Mouse (Mus musculus) midbrain, embryonic 10.5 days (tissue): Measurements from ENCODE around the gene Fam207a. TPM values are rescaled to one million over a fixed set of nuclear protein-coding genes. Genes with fewer than 3 reads are reported as not detected.

Experiments
- DNase-seq: peaks from one replicate; pipeline ENCODE4 v3.0.0-alpha.2; 2017; ENCODE audit warnings: low spot score
- H3K27ac ChIP-seq: fragments of 300-500 bp; sonication (generic); replicated peaks from 2 replicates; pipeline ENCODE4 v1.5.1; 2016; ENCODE audit warnings: mild to moderate bottlenecking
- H3K27me3 ChIP-seq: fragments of 300-500 bp; sonication (generic); 2 replicates; pipeline ENCODE4 v1.6.1; 2016; ENCODE audit warnings: low read depth, mild to moderate bottlenecking; ENCODE audit not compliant: poor library complexity, severe bottlenecking
- H3K36me3 ChIP-seq: fragments of 300-500 bp; sonication (generic); 2 replicates; pipeline ENCODE4 v1.6.1; 2016; ENCODE audit warnings: mild to moderate bottlenecking, moderate library complexity
- H3K4me1 ChIP-seq: fragments of 300-500 bp; sonication (generic); 2 replicates; pipeline ENCODE4 v1.6.1; 2016
- H3K4me3 ChIP-seq: fragments of 300-500 bp; sonication (generic); 2 replicates; pipeline ENCODE4 v1.5.1; 2016; ENCODE audit warnings: mild to moderate bottlenecking, moderate library complexity
- H3K9me3 ChIP-seq: fragments of 300-500 bp; sonication (generic); replicated peaks from 2 replicates; pipeline ENCODE4 v1.6.1; 2016; ENCODE audit warnings: mild to moderate bottlenecking
- WGBS: fragments of 180-500 bp; shearing (Covaris S2); methylation state at CpG from one replicate; pipeline ENCODE4 v1.1.7; 2016; 5-methylcytosine and 5-hydroxymethylcytosine counted together
- polyA plus RNA-seq: library from polyadenylated mRNA; unstranded; fragments of >200 nt; fragmentation: Nextera tagmentation; extraction: Ambion mirVana; gene quantifications from 2 replicates; pipeline ENCODE4 v1.2.1, GENCODE M21; 2016

Fam207a gene
- polyA plus RNA-seq, 1 experiment from 2014 or later: 45.2 TPM

DNA sequence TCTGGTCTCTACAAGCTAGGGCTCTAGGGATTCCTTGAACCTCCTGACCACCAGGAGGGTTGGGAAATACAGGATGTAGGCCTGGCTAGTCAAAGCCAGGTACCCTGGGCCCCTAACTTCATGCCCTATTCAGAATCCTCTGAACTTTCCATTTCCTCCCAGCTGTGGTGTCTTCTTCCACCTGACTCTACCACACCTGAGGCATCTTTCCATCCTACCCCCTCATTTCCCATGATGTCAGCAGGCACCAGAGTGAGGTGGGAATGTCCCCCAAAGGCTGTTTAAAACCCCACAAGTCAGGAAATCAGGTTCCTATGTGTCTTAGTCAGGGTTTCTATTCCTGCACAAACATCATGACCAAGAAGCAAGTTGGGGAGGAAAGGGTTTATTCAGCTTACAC lies 33.8 kb downstream of the Fam207a start:
- Histone ChIP-seq H3K36me3 (peaks cover 15% of the 10 kb centered on the region), H3K4me3 (no peak overlapping the region), H3K27me3 (no peaks in the 10 kb centered on the region), H3K4me1 (no peaks in the 10 kb centered on the region), H3K9me3 (no peaks in the 10 kb centered on the region), H3K27ac (no peak overlapping the region)
- no peak for DNase-seq

DNA sequence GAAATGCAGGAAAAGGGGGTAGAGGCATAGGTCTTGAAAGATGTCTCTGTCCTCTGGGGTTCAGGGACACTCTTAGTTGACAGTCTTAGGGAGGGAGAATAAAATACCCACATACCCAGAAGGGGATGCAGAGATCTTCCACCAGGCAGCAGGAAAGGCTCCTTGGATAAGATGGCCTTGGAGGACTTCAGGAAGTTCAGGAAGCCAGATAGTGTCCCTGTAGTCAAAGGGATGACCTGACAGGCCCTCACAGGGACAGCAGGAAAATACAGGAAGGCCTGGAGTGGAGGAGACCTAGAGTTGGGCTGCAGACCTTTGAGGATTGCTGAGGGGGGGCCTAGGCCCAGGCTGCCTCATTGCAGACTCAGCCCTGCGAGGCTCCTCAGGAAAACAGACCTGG lies 35.6 kb downstream of the Fam207a start:
- no peaks in the 10 kb centered on the region for H3K36me3 ChIP-seq
- H3K27me3 ChIP-seq: no peaks in the 10 kb centered on the region
- WGBS: 95% methylated on average over 1 of the region's 1 CpGs
- no peaks in the 10 kb centered on the region for H3K9me3 ChIP-seq
- no peak overlapping the region for H3K4me3 ChIP-seq
- no peaks in the 10 kb centered on the region for H3K4me1 ChIP-seq
- no peak for DNase-seq
- H3K27ac ChIP-seq: no peak overlapping the region

DNA sequence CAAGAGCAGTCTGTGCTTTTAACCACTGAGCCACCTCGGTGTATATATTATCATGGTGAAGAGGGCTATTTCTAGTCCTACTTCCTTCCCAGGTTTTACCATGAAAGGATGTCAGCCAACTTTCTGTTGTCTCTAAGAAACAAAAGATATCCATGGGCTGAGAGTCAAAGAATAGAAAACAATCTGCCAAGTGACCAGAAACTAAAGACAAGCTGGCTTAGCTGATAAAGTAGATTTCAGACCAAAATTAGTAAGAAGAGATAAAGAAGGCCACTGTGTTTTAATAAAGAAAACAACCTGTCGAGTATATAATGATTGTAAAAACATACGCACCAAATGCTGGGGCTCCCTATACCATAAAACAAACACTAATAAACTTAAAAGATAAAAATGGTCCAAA lies 38.7 kb downstream of the Fam207a start:
- H3K27ac ChIP-seq: no peak overlapping the region
- H3K4me1 ChIP-seq: no peaks in the 10 kb centered on the region
- no peak for DNase-seq
- 89% methylated on average over 3 of the region's 3 CpGs for WGBS
- no peaks in the 10 kb centered on the region for H3K36me3 ChIP-seq
- no peaks in the 10 kb centered on the region for H3K9me3 ChIP-seq
- no peak overlapping the region for H3K4me3 ChIP-seq
- no peaks in the 10 kb centered on the region for H3K27me3 ChIP-seq

DNA sequence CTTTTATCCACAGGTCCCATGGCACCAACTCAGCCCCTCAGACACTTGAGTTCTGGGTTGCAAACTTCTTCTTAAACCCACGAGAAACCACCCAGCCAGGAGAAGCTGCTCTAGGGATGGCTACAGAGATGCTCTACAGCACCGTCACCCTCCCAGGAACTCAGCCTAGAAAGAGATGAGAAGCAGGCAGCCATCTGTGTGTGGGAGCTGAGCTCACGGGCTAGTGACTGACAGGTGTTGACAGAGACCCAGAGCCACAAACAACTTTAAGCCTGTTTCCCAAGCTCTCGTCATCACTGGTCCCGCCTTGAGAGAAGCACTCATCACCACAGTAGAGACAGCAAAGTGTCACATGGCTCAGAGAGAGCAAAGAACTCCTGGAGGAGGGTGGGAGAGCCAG lies 43.4 kb downstream of the Fam207a start:
- WGBS: 79% methylated on average over 5 of the region's 5 CpGs
- Histone ChIP-seq H3K4me3 (no peak overlapping the region), H3K27me3 (no peaks in the 10 kb centered on the region), H3K27ac (no peak overlapping the region), H3K9me3 (no peaks in the 10 kb centered on the region), H3K36me3 (no peaks in the 10 kb centered on the region), H3K4me1 (no peaks in the 10 kb centered on the region)
- DNase-seq: no peak

DNA sequence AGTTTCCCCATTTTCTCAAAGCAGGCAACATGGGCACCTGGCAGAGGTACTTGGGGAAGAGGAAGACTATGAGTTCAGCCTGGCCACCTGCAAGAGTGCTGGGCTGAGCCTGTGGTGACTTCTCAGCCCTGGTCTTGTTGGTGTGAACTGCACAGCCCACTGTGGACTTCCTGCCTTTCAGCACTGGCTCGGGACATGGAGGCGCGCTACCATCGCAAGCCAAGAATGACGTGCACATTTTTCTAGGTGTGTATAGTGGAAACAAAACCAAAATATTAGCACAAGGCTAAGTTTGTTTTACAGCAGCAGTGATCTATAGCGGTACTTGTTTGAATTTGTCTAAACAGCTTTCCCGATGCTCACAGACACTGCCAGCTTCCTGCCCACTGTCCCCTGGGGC lies 44.1 kb downstream of the Fam207a start:
- Histone ChIP-seq H3K36me3 (no peaks in the 10 kb centered on the region), H3K4me1 (no peaks in the 10 kb centered on the region), H3K27ac (no peak overlapping the region), H3K9me3 (no peaks in the 10 kb centered on the region), H3K4me3 (no peak overlapping the region), H3K27me3 (no peaks in the 10 kb centered on the region)
- 93% methylated on average over 7 of the region's 7 CpGs for WGBS
- DNase-seq: no peak

DNA sequence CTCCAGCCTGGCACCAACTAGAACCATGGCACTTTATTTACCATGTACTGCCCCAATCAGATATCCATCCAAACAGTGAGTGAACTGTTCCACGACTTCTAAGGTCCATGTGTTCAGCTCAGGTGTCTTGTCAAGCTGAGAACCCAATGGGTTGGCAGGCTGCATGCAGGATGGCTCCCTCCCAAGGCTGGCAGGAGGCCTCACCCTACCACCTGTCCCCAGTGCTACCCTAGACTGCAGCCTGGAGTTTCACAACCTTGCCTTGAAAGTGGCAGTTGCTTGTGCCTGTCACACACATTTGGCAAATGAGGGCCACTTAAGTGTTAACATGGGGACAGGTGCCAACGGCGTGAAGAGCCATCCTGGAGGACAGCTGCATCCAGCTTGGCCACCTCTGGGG lies 44.8 kb downstream of the Fam207a start:
- no peaks in the 10 kb centered on the region for H3K4me1 ChIP-seq
- H3K27me3 ChIP-seq: no peaks in the 10 kb centered on the region
- 85% methylated on average over 3 of the region's 3 CpGs for WGBS
- no peaks in the 10 kb centered on the region for H3K9me3 ChIP-seq
- no peak overlapping the region for H3K4me3 ChIP-seq
- H3K27ac ChIP-seq: no peak overlapping the region
- no peak for DNase-seq
- no peaks in the 10 kb centered on the region for H3K36me3 ChIP-seq

DNA sequence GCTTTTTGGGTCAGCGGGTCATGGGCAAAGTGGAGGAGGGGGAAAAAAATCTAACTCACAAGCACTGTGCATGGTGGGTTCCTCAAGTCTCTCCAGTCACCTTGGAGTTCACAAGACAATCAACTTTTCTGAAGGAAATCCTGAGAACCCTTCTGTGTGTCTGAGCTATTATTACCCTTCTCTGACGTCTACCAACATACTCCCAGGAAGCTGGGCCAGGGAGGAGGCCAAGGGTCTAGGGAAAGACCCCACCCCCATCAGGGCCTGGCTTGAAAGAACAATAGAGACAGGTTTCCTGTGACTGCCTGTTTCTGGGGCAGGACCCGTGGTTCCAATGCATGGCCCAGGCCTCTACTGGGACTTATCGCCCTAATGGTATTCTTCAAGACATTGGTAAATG lies 46.9 kb downstream of the Fam207a start:
- Histone ChIP-seq H3K4me1 (peaks cover 2% of the 10 kb centered on the region; the same call in 1 of the 2 replicates), H3K36me3 (no peaks in the 10 kb centered on the region), H3K27me3 (no peaks in the 10 kb centered on the region), H3K4me3 (no peak overlapping the region), H3K9me3 (no peaks in the 10 kb centered on the region), H3K27ac (no peak overlapping the region)
- DNase-seq: no peak
- WGBS: 79% methylated on average over 4 of the region's 4 CpGs

DNA sequence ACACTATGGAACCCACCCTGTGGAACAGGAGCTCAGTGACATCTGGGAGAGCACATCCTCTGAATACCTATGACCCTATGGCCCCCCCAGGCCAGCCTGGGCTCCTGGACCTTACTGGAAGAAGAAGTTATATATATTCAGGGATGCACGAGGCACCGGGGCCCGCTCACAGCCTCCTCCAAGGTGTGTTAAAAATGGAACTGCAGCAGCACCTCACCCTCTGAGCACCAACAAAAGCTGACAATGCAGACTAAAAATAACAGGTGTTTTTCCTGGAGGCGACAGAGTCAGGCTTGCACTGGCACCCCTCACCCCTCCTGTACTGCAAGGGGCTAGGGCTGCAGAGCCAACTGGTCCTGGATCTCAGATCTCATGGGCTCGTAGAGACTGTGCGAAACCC lies 48.2 kb downstream of the Fam207a start:
- Histone ChIP-seq H3K27ac (no peak overlapping the region), H3K9me3 (no peaks in the 10 kb centered on the region), H3K36me3 (no peaks in the 10 kb centered on the region), H3K27me3 (no peaks in the 10 kb centered on the region), H3K4me1 (peaks cover 2% of the 10 kb centered on the region; the same call in 1 of the 2 replicates), H3K4me3 (no peak overlapping the region)
- no peak for DNase-seq
- 92% methylated on average over 6 of the region's 6 CpGs for WGBS

DNA sequence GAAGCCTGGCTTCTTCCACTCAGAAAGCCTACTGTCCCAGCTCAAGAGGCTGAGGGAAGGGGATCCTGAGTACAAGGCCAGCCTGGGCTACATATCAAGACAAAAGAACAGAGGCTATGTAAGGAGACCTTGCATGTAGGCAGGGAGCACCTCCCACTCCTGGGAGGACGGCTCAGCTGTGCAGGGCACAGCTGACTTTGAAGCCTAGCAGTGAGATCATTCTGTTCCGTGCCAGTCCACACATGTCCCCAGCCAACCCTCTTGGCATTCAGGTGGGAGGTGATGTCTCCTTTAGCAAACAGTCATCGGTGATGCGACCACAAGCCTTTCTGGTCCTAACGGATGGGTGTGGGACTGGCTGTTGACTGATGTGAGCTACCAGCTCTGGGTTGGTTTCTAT lies 49.7 kb downstream of the Fam207a start:
- Histone ChIP-seq H3K27me3 (no peaks in the 10 kb centered on the region), H3K4me1 (peaks cover 2% of the 10 kb centered on the region; the same call in 1 of the 2 replicates), H3K4me3 (no peak overlapping the region), H3K9me3 (no peaks in the 10 kb centered on the region), H3K27ac (no peak overlapping the region), H3K36me3 (no peaks in the 10 kb centered on the region)
- DNase-seq: no peak
- WGBS: 86% methylated on average over 5 of the region's 5 CpGs

DNA sequence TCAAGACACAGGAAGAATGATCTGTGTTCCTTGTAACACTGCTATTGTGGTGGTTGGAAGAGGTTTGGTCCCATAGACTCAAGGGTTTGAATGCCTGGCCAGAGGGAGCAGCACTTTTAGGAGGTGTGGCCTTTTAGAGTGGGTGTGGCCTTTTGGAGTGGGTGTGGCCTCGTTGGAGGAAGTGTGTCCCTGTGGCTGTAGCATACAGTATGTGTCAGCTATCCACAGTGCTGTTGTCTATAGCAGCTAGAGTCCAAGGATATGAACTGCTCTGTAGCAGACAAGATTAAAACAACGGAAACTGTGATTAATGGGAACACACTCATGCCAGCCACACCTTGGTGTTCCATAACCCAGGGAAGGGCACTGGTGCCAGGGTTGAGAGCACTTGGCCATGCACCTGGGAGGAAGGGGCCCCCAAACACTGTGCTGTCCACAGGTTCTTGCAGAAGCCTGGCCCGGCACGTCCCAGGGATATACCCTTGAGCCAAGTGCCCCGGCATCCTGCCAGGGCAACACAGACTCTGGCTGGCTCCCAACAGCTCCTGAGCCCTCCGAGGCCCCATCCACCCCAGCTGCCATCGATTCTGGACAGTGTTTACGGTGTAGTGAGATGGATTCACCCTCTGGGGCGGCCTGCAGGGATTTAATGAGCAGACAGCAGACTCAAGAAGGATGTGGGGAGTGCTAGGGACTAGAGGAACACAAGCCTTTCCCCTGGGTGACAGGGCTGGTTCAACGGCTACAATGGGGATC lies 51.2 kb downstream of the Fam207a start:
- WGBS: 85% methylated on average over 10 of the region's 10 CpGs
- Histone ChIP-seq H3K27ac (0 out of 2 replicates have a peak overlapping the region, but pooled peaks have one; percentile 23), H3K4me1 (peaks cover 2% of the 10 kb centered on the region; the same call in 1 of the 2 replicates), H3K27me3 (no peaks in the 10 kb centered on the region), H3K36me3 (no peaks in the 10 kb centered on the region), H3K9me3 (no peaks in the 10 kb centered on the region), H3K4me3 (no peak overlapping the region)
- DNase-seq: no peak

DNA sequence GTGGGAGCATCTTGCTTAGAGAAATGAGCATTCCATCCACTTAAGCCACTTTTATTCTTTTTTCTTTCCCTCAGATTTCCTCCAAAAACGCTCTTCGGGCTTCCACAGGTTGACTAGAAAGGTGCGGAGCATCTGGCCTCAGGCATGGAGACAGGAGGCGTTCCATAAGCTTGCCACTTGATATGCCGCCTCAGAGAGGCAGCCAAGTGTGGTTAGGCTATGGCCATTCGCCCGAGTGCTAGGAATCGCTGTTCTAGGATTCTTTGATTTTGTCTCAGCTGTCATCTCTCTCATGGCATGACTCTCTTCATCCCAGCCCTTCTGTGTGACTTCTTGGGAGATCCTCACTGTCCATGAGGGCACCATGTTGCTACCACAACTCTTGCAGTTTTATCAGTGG lies 54.4 kb downstream of the Fam207a start:
- no peak for DNase-seq
- Histone ChIP-seq H3K4me3 (no peak overlapping the region), H3K4me1 (peaks cover 3% of the 10 kb centered on the region), H3K27me3 (no peaks in the 10 kb centered on the region), H3K36me3 (no peaks in the 10 kb centered on the region), H3K9me3 (no peaks in the 10 kb centered on the region), H3K27ac (no peak overlapping the region)
- WGBS: 93% methylated on average over 8 of the region's 8 CpGs

DNA sequence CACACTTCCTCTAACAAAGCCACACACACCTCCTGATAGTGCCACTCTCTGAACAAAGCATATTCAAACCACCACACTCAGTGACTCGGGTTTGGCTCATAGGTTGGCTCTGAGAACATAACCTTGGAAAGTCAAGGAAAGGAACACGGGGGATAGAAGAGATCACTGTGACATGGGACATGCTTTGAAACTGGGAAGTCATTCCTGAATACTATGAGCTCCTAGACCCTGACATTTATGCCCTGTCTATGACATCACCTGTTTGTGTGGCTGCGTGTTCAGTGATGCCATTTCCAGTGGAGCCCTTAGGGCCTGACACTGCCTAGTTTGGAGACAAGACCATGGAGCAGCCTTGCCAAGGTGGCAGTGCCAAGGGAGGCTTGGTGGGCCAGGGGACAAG lies 57.9 kb downstream of the Fam207a start:
- no peak for DNase-seq
- Histone ChIP-seq H3K4me3 (no peak overlapping the region), H3K27ac (no peak overlapping the region), H3K27me3 (no peaks in the 10 kb centered on the region), H3K4me1 (peaks cover 4% of the 10 kb centered on the region; the same call in 1 of the 2 replicates), H3K36me3 (no peaks in the 10 kb centered on the region), H3K9me3 (no peaks in the 10 kb centered on the region)
- WGBS: 89% methylated on average over 3 of the region's 3 CpGs

DNA sequence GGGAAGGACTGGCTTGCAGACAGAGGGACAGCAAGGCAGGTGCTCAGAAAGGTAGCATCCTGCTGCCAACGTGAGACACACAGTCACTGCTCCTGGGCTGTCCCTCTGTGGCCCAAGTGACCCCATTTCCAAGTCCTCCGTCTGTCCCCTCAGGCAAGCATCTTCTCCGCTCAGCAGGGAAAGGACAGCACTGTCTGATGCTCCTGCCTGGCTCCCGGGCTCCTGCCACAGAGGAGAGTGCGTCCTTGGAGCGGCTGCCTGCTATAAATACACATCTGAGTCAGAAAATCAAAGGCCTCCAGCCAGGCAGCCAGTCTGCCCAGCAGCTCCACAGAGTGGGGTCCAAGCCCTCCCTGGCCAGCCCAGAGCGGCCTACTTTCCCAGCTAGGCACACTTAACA lies 59.1 kb downstream of the Fam207a start:
- Histone ChIP-seq H3K4me3 (no peak overlapping the region), H3K36me3 (no peaks in the 10 kb centered on the region), H3K27me3 (no peaks in the 10 kb centered on the region), H3K9me3 (no peaks in the 10 kb centered on the region), H3K4me1 (peaks cover 4% of the 10 kb centered on the region; the same call in 1 of the 2 replicates), H3K27ac (0 out of 2 replicates have a peak overlapping the region, but pooled peaks have one; percentile 15)
- 65% methylated on average over 7 of the region's 7 CpGs for WGBS
- DNase-seq: no peak
